Mouse (Mus musculus) brain, adult 2 months (tissue): Measurements from ENCODE around the gene Rplp1.
A peak's percentile ranks its signal among the peaks of the same experiment; 100 is the strongest.

Experiments
- DNase-seq: peaks from one replicate; pipeline ENCODE4 v3.0.0; 2011; ENCODE audit warnings: low read depth, low spot score

The Rplp1 gene

DNA sequence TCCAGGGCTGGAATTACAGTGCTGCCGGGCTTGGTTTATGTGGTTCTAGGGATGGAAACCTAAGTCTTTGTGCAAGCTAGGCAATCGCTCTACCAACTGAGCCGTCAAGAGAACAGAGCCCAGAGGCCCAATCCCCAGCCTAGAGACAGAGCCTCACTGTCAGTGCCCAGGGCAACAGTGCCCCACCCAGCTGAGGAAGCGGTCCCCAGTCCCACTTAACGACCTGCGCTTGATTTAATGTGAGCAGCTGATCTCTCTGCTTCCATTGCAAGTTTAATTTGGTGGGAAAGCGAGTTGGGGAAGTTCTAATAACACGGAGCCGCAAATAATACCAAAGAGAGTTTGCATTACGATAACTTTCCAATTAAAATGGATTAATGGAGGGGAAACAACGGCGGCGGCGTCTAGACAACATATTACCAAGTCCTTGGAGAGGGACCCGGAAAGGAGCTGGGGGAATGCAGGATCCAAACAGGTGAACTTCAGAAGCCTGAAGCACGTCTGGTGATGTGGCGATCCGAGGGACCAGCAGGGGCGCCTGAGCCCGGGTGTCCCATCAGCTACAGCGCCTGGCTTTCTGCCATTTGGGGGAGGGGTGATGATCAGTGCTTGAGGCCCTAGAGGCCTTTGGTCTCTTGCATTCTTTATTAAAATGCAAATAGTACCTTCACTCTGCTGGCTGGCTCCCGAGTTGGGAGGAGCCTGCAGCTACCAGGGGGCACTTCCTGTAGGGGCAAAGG is 36.8 kb downstream of the Rplp1 start:
- no peak for DNase-seq

DNA sequence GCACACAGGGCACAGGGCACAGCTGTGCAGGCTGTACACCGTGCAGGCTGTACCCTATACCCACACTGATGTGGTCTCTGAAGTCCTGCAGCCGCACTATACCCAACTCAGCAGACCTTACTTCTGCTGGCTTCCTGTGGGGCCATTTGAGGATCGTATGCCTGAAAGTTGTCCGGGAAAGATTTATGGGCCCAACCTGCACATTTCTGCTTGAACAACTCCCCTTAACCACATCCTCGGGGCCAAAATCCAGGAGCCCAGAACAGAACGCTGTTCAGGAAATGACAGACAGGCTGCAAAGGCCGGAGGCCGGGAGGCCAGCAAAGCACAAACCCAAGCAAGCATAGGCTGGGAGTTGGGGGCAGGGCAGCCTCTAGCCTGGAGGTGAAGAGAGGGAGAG is 41.0 kb downstream of the Rplp1 start:
- DNase-seq, result no peak

DNA sequence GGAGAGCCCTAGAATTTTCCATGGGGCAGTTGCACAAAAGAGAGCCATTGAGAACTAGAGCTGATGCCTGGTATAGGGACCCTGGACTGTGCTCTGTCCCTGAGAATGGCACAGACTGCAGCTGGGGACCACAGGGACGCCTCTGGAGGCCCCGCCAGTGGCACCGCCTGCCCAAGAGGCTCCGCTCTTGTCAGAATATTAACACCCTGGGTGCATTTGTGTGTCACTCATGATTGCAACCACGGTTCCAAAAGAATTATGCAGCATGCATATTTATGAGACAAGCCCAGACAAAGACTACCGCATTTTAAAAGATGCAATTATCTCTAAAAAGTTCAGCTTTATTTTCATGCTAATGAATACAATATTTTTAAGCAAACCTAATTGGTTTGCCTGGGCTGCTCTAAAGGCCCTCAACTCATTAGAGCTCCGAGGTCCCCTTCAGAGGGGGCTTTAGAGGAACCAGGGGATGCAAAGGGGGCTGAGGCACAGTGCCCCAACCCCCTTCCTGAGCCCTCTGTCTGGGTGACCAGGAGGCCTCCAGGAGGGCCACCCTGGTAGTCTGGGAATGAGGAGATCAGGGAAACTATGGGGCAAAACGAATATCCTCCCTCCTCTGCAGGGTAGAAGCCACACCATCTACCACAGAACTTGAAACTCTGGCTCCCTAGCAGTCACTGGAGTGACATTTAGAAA is 41.9 kb downstream of the Rplp1 start:
- peak; percentile 37 for DNase-seq

DNA sequence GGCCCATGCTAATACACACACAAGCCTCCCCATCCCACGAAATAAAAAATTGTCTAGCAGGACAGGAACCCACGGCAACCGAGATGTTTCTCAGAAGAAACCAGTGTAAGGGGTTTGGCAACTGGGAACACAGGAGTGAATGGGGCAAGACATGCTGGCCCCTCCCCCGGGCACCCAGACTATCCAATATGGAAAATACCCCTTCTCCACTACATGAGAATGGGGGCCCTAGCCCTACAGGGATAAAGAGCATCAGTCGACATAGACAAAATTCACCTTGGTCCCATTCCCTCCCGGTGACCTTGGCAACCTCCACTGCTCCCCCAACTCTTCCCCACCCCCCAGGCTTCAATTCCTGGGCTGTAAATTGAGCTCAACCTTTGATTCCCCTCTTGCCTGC is 42.5 kb downstream of the Rplp1 start:
- no peak for DNase-seq

DNA sequence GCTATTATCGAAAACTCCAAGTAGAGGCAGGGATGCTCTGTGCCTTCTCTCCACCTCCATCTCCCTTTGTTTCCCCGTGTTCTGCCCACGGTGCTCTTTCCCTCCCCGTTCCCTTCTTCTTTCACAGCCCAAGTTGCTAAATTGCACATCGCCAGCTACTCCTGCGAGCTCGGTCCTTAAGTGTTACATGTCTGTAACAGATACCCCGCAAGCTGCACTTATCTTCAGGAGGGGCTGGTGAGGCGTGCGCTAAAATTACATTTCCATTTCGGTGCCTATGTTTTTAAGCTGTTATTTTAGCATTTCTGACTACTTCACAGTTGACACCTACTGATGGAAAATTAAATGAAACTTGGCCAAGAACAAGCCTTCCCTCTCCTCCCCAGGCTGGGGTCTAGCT is 46.7 kb downstream of the Rplp1 start:
- peak; percentile 79 for DNase-seq
